Mouse (Mus musculus) bone marrow, adult 2 months (tissue): ENCODE results near the gene H2-DMa.

ENCODE experiments used
- CTCF ChIP-seq: fragments of 200-500 bp; IDR thresholded peaks from 2 replicates; pipeline ENCODE4 v1.5.1; 2011; ENCODE audit warnings: low read length, control low read depth; ENCODE audit not compliant: control insufficient read depth, insufficient read depth
- POLR2A ChIP-seq: fragments of 200-500 bp; IDR thresholded peaks from 2 replicates; pipeline ENCODE4 v1.6.1; 2011; ENCODE audit warnings: low read depth, mild to moderate bottlenecking, control low read depth, low read length, borderline replicate concordance; ENCODE audit not compliant: control insufficient read depth

DNA sequence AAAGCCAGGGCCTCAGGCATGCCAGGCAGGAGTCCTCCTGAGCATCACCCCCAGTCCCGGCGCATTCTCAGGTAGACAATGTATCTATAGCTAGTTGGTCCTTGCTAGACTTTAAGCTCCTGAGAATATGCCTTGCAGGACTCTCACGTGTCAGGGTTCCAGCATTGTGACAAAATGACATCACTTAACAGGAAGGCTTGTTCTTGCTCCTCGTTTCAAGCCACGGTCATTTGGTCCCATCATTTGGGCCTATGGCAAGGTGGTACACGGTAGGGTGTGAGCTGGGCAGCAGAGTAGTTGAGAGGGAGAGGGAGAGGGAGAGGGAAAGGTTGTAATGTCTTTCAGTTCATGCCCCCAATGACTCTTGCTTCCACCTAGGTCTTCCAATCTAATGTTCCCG, 12.6 kb downstream of the H2-DMa start:
- no peak for TF ChIP-seq POLR2A
- TF ChIP-seq CTCF = no peak
